Mouse (Mus musculus) neural tube, embryonic 10.5 days (tissue): ENCODE results near the gene Serpinb1c.
"Not testable (repeated sequence)": the region's sequence is repeated elsewhere in the genome, so short reads cannot be mapped to it uniquely, and the experiment has no call there.

ENCODE experiments used
- DNase-seq: peaks from one replicate; pipeline ENCODE4 v3.0.0-alpha.2; 2017; ENCODE audit warnings: low spot score; ENCODE audit errors: extremely low spot score

Serpinb1c gene

GRCm38 (mm10) chr13:32866484-32866883 is 31.5 kb downstream of the Serpinb1c start:
- DNase-seq = peak; percentile 63

GRCm38 (mm10) chr13:32865591-32865990 is 32.4 kb downstream of the Serpinb1c start:
- no peak for DNase-seq

DNA sequence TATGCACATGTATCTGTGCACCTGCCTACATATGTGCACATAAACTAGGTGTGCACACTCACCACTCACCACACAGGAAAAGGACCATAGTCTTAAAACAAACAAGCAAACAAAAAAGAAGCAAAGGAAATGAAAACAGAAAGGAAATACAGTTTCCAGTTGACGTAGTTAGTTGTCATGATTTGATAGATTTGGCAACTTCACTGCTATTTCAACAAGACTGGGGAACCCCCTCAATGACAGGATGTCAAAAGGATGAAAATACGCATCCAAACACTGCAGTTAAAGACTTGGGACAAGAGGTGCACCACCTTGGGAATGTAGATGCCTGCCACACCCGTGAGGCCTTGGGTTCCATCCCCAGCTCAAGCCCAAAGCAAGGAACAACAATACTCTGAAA is 33.5 kb downstream of the Serpinb1c start:
- not testable (repeated sequence) for DNase-seq

DNA sequence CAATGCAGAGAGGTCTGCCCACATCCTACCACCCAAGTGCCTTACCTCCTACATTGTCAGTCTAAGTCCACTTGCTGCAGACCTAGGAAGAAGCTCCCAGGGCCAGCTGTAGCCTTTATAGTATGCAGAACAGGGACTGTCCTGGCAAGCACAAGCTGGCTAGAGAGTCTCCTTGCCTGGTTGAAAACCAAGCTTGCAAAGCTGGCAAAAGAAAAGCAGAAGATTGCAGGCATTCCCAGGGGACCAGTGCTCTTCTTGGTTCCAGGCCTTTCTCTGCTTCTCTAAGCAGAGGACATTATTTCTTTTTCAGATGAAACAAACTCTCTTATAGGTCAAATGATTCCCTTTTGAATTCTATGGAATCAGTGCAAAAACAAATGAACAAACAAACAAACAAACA is 34.6 kb downstream of the Serpinb1c start:
- no peak for DNase-seq

- no peak for DNase-seq
Measured at GRCm38 (mm10) chr13:32860821-32861220, 37.2 kb downstream of the Serpinb1c start.

DNA sequence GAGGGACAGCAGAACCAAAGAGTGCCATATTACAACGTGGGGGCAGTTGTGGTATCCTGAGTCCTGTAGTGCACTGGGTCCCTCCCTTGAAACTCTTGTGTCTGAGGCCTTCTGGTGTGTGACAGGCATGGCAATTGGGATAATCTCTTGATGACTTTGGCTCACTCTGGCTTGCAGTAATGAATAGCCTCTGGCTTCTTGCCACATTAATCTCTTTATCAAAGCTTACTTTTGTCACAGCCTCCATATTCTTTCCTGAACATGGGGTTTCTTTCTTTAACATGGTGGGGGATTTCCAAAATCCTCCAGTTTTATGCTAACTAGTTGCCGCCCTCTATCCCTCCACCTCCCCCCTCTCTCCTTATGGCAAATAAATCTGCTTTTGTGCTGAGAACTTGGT is 44.9 kb downstream of the Serpinb1c start:
- DNase-seq = no peak

DNA sequence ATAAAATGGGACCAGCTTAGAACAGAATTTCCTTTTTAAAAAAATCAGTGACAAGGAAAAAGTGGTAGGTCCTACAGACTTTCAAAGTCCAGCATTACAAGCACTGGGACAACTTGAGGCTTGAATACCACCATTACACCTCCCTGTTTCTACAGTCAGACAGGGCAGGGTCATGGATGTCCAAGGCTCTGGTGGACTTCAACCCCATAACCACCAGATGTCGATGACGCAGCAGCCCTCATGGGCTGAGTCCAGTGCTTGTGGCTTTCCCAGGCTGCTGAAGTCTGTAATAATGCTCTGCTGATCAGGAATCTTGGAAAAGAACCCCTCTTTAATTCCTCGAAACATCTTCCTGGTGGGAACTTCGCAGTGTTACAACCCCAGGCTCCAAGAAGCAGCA is 45.5 kb downstream of the Serpinb1c start:
- no peak for DNase-seq

GRCm38 (mm10) chr13:32851967-32852366 is 46.0 kb downstream of the Serpinb1c start:
- peak; percentile 31 for DNase-seq

GRCm38 (mm10) chr13:32850668-32851404 is 47.2 kb downstream of the Serpinb1c start, which contains the start of gene Serpinb1a:
TSS of gene Serpinb1a (minus strand) at chr13:32851185.
- no peak for DNase-seq

DNA sequence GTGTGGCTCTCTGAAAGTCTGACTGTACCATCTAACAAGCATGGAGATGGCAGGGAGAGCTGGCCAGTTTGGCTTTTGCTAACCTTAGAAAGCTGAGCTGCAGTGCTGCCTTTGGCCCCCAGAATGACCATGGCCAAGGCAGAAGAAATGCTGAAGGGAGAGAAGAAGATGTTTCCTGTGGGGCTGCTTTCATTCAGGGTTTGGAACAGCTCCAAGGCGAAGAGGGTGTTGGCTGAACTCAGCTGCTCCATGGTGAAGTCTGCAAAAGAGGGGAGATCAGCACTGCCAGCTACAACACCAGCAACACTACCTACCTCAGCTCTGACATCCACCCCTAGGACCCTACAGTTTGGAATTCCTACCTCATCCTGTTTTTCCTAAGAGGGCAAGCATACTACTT is 47.9 kb downstream of the Serpinb1c start:
- no peak for DNase-seq

DNA sequence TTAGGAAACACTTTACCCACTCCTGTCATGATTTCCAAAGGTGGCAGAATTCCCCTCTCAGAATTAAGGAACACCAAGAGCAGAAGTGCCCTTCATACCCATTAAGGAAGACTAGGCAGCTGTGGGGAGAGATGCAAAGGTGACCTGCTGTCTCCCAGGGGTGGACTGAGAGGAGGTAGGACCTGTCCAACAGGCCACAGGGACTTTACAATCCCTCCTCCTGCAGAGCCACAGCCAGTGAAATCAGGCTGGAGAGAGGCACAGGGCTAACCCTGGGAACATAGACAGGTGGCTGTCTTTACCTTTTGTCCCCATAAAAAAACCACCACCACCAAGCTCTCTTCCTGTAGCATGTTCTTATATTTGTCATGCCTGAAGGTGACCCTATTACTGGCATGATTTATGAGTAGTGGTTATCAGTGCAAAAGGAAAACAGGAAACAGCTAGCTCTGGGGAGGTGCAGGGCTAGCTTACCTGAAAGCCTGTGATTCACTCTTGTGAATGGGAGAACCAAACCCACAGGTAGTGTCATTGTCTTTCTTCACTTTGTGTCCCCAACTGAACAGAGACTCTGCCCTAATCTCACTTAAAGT is 48.4 kb downstream of the Serpinb1c start:
- DNase-seq = no peak

GRCm38 (mm10) chr13:32849092-32849491 is 48.9 kb downstream of the Serpinb1c start:
- DNase-seq = no peak

DNA sequence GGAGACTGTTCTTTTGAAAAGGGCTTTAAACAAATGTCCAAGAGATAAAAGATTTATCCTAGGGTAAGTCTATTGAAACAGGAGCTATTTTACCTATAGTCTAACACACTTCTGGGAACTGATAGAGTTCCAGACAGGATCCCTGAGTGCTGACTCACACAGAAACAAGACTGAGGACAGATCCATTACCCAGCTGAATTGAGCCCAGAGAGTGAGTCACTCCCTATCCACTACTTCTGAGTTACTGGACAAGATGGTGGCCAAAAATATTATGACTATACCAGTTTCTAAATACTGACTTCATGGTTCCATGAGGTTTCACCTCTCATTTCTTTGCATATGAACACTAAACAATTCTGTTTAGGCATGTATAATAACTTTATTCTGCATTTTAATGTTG is 51.8 kb downstream of the Serpinb1c start:
- no peak for DNase-seq

GRCm38 (mm10) chr13:32841349-32841748 is 56.7 kb downstream of the Serpinb1c start:
- no peak for DNase-seq

DNA sequence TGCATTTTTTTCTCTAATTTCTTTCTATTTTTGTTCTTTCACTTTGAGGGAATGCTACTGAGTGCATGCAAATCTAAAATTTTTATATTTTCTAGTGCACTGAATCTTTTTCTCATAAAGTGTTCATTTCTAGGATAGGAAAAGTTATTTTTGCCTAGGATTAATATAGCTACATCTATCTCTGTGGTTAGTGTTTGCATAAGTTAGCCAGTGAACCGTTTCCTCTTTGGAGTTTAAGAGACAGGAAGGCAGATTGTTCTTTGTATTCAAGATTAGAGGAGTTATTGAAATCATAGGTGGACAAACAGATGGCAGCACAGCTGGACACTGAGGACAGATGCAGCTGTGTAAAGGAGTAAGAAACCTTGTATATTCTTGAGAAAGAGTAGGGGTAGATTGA is 58.7 kb downstream of the Serpinb1c start:
- no peak for DNase-seq

DNA sequence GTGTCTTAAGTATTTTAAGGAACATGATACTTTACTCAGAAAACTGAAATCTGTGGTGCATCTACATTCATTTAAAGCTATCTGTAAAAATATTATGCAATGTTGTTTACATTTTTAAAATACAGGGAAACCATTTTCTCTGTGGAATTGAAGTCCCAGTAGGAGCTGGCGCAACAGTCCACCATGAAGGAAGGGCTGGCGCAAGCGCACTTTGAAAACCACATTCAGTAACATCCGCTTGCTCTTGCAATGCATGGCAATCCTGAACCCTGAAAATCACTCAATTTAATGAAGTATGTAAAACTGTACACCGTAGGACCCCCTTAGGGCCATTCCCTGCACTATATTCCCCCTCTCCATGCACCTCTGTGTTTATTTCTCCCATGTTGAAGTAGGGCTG is 63.5 kb downstream of the Serpinb1c start:
- no peak for DNase-seq

GRCm38 (mm10) chr13:32833237-32833636 is 64.8 kb downstream of the Serpinb1c start:
- no peak for DNase-seq

DNA sequence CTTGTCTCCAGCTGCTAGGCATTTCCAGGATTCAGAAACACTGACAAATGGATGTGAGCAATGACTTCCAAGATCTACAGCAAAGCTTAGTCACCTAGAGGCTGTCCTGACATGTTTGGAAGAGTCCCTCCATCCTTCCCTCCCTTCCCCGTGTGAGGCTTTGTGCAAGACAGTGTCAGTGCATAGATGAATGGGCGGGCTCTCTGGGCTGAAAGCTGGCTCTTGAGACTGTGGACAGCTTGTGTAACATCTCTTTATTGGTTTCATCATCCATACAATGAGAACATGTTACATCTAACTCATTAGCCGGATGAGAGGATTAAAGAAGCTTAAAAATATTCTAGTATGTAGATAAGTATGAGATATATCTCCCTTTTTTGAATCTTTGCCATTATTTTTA is 65.2 kb downstream of the Serpinb1c start:
- DNase-seq = no peak

GRCm38 (mm10) chr13:32831505-32832273 is 66.3 kb downstream of the Serpinb1c start:
- no peak for DNase-seq
